Mouse (Mus musculus) urinary bladder, postnatal 14 days (tissue): Measurements from ENCODE around the gene Gm3952.
A peak's percentile ranks its signal among the peaks of the same experiment; 100 is the strongest.

Experiments used
- DNase-seq: peaks from one replicate; pipeline ENCODE4 v3.0.0; 2021; ENCODE audit warnings: low spot score

Gene Gm3952

DNA sequence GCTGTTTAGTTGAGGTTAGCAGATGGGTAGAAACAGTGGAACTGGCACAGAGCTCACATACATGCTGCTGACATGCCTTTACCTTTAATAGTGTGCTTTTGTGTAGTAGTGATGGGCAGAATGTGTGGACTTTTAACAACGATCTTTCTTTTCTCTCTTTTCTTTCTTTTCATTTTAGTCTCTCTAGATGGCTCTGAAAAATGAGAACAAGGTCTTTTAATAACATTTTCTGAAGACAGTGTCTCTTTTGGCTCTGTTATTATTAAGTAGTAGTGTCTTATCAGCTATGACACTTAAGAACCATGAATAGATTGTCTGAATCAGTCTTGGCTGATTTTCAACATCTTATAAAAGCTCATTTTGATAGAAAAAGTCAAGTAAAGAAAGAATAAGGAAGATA is at the start of gene Gm3952:
TSS of gene Gm3952 (minus strand) at position 101 of the 400 bp plus-strand sequence.
- no peak for DNase-seq

GRCm38 (mm10) chr8:128843749-128844148 is 45.3 kb upstream of the Gm3952 start:
- DNase-seq, result no peak

DNA sequence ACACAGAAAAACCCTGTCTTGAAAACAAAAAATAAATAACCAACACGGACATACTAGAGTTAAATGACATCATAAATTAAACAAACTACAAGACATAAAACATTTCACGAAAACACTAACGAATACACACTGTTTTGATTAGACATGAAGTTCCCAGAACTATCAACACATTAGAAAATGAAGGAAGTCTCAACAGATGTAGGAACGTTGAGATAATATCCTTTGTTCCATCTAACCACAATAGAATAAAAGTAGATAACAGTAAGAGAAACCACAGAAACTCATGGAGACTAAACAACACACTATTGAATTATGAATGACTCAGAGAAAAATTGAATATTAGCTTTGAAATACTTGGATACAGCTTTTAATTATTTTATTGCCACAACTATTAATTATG is 14.0 kb upstream of the Gm3952 start:
- no peak for DNase-seq

DNA sequence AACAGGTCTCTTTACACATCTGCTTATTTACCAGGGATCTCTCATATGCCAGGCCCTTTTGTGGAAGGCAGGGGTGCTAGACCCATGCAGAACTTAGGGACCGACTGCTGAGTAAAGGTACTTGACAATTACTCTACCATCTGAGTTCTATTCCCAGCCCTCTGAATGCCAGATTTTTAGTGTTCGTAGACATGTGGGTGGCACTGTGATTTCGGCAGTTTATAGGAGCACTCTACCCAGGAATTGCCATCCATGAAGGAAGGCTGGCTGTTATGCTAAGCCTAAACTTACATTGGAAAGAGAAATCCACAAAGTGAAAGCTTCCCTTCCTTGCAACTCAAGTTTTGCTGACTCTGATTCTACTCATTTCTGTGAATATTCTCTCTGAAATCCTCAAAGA is 62.8 kb downstream of the Gm3952 start:
- DNase-seq, result no peak

- DNase-seq, result no peak
Measured at GRCm38 (mm10) chr8:128734118-128734517, 64.4 kb downstream of the Gm3952 start.

DNA sequence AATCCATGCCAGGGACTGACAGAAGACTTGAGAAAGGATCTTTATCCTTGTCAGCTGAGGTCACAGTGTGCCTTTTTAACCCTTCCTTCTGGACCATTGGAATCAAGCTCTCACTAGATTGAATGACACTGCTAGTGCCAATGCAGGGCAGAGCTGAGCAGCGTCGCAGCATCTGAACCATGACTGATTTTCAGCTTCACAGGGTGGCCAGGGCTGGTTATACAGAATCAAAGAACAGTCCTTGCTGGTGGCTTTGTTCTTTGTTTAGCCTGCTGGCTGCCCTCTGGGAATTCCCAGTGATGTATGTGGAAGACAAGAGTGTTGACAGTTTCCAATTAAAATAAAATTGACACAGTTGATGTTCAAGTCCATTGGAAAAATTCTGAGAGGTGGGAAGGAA is 66.2 kb downstream of the Gm3952 start:
- DNase-seq, result no peak

DNA sequence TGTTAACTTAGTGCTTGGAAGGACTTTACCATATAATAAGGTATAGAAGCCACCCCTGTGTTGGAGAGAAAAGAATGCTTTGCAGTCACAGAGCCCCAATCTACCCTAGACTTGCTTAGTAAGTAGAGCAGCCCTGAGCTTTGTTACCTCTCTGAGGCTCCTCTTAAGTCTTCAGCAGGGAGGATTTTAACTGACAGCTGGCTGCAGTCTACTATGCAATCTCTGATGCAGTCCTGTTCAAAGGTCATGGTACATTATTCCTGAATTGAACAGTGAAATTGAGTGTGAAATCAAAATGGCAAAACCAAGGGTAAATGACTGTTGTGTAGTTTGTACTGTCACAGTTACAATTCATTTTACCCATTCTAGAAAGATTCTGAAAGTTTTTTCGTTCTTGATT is 71.3 kb downstream of the Gm3952 start:
- no peak for DNase-seq

GRCm38 (mm10) chr8:128724819-128725218 is 73.7 kb downstream of the Gm3952 start:
- DNase-seq, result peak; percentile 20

GRCm38 (mm10) chr8:128716184-128716583 is 82.3 kb downstream of the Gm3952 start:
- DNase-seq, result no peak

- peak; percentile 85 for DNase-seq
Measured at GRCm38 (mm10) chr8:128709261-128709660, 89.2 kb downstream of the Gm3952 start.

DNA sequence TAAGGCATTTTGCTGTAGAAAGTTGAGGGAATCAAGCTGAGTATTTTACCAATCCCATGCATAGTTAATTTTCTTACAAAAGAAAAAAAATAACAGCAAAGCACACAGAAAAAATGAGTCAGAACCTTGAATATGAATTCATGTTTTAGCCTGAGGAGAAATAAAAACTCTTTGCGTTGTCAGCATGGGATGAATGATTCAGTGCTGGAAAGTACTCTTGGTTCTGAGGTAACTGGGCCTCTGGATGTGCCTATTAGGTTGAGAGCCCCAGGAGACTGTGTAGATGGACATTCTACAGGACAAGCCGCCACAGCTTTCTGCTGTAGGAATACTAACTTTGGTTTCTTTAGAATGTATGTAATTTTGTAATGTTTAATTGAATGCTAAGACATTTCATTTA is 93.7 kb downstream of the Gm3952 start:
- no peak for DNase-seq

DNA sequence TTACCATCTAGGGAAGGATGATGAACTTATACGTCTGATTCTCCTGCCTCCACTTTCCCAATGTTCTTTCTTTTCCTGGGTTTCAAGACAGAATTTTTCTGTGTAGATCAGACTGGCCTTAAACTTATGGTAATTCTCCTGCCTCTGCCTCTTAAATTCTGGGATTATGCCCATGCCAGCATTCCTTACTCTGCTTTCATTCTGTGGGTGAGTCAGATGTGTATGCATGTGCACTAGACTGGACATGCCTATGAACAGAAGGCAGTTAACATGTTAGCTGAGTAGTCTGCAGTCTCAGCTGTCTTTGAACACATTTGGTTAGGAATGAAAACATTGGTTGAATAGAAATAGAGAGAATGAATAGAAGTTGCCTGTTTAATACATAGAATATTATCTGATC is 94.1 kb downstream of the Gm3952 start:
- DNase-seq, result no peak

GRCm38 (mm10) chr8:128697945-128698344 is 100.5 kb downstream of the Gm3952 start:
- DNase-seq, result no peak

DNA sequence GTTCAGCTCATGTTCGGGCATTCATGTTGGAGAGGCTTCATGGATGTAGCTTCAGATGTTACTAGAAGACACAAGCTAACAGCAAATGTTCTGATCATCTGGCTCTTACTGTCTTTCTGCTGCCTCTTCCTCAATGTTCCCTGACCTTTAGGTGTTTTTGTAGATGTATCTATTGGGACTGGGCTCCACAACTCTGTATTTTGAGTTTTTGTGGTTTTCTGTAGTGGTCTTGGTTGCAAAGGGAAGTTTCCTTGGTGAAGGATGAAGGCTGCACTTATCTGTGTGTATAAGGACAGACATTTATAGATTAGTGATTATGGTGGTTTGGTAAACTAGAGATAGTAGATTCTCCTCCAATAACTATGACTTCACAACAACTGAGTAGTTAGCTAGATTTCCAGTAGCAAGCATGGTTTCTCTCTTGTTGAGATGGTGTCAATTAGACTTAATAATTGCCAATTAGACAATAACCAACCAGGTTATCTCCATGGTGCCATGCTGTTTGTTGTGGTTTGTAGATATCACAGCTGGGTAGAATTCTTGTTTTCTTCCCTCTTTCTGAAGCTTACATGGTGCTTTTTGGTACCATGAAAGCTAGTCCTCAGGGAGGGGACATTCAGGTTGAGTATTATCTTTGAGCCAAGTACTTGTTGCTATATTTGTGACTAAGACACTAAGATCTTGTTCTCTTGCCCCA is 101.6 kb downstream of the Gm3952 start:
- no peak for DNase-seq
